Mouse (Mus musculus) layer of hippocampus, adult 2 months (tissue): Measurements from ENCODE around the gene Ager. TPM values are rescaled to one million over a fixed set of nuclear protein-coding genes. Genes with fewer than 3 reads are reported as not detected.

Source experiments
- DNase-seq, 2 experiments: peaks; one replicate each; pipeline ENCODE4 v3.0.0; 2022; ENCODE audit warnings: low spot score in 2 of 2
- H3K27ac ChIP-seq: fragments of 200-600 bp; 2 replicates; pipeline ENCODE4 v1.8.1; 2022
- H3K4me3 ChIP-seq: fragments of 200-600 bp; 2 replicates; pipeline ENCODE4 v1.8.1; 2022; ENCODE audit warnings: mild to moderate bottlenecking
- CTCF ChIP-seq: fragments of 200-600 bp; conservative IDR thresholded peaks from 2 replicates; pipeline ENCODE4 v1.8.1; 2022; ENCODE audit warnings: antibody characterized with exemption, mild to moderate bottlenecking, moderate library complexity
- long read RNA-seq, 2 experiments: library from polyadenylated mRNA; stranded (forward); transcript quantifications; one replicate each; pipeline ENCODE4 v2.0.0; 2021; ENCODE audit warnings: borderline mapping rate in 2 of 2
- total RNA-seq, 2 experiments: library from RNA; stranded (reverse); gene quantifications; 2 replicates each; pipeline ENCODE4 v1.2.3; 2021

Gene Ager
- under 1 TPM; 0.79 to 0.83 TPM for total RNA-seq
- long read RNA-seq, experiment 1, result 0 reads
- long read RNA-seq, experiment 2, result 0 reads

- DNase-seq, result no peak
- TF ChIP-seq CTCF, result no peak
- no peak within 1 kb of the TSS for H3K4me3 ChIP-seq
Measured at GRCm38 (mm10) chr17:34597566-34598095, at the start of gene Ager. Gene Ager (plus strand): TSS chr17:34597862.

DNA sequence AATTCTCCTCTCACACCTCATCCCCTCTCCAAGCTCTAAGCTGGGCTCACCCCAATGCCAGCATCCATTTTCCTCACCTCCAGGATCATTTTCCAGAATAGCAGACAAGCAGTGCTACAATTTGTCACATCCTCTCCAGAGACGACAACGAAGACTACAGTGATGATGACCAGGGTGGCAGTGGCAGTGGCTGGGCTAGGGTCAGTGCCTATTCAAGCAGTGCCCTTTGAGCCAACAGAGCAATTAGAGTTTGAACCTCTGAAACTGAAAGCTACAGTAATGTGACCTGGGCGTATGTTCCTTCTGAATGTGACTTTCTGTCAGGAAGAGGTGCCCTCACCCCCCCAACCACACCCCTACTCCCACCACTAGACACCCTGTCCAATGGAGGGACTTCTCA, 48.5 kb upstream of the Ager start:
- H3K4me3 ChIP-seq, result no peak overlapping the region
- TF ChIP-seq CTCF, result no peak
- no peak overlapping the region for H3K27ac ChIP-seq
- DNase-seq, result no peak

More at GRCm38 (mm10) chr17:34597566-34598095, at the start of gene Ager:
- H3K27ac ChIP-seq, result no peak within 1 kb of the TSS

DNA sequence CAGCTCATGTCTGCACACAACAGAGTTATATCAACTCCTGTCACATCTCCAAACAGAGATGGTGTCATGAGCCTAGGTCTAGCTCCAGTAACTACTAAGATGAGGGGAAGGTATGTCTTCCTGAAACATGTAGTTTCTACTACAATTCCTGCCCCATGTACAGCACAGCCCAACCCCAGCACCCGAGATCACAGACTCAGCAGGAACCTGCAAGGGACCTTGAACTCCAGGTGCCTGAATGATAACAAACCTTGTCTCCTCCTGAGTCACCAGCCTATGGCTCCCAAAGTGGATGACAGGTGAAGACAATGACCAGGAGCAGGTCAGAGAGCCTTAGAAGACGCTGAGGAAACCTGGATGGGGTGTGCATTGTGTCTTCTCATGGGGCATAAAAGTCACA, 47.8 kb upstream of the Ager start:
- H3K27ac ChIP-seq, result no peak overlapping the region
- H3K4me3 ChIP-seq, result no peak overlapping the region
- DNase-seq, result no peak
- no peak for TF ChIP-seq CTCF

GRCm38 (mm10) chr17:34555483-34555882, 42.2 kb upstream of the Ager start:
- peak; percentile 59 to 78 for DNase-seq
- no peak overlapping the region for H3K4me3 ChIP-seq
- TF ChIP-seq CTCF, result no peak; the same call in none of the 2 replicates
- H3K27ac ChIP-seq, result no peak overlapping the region

DNA sequence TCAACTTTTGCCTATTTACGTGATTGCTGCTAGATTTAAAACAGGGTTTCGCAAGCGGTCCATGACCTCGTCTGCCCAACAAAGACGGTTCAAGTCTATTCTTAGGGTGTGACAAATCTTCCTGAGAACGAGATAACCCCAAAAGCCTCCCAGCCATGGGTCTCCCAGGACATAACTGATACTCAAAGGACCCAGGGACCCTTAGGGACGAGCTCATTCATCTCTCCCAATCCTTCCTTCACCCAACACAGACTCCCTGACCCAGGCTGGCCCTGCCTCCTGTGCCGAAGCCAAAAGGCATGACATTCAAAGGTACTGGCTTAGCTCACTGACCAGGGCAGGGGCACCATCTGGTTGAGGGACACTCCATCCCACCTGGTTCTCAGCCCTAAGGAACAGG, 41.3 kb upstream of the Ager start:
- no peak for DNase-seq
- no peak overlapping the region for H3K4me3 ChIP-seq
- TF ChIP-seq CTCF, result no peak
- no peak overlapping the region for H3K27ac ChIP-seq

- Histone ChIP-seq H3K27ac (no peak overlapping the region), H3K4me3 (no peak overlapping the region)
- no peak for DNase-seq
- no peak for TF ChIP-seq CTCF
Measured at GRCm38 (mm10) chr17:34557411-34557810, 40.3 kb upstream of the Ager start.

DNA sequence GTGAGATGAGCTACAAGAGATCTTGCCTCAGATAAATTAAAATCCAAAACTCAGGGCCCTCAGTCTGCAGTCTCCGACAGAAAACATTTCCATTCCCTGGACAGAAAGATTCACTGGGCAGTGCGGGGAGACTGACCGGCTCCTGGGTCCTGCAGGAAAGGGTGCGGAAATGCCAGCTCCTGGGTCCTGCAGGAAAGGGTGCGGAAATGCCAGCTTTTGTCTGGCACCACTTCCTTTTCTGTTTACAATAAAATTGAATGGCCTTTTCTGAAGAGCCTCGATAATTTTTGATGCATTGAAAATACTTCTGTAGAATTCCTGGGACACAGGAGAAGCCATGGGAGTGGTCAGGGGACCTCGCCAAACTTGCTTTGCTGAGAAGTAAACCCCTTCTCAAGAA, 38.5 kb upstream of the Ager start:
- Histone ChIP-seq H3K27ac (no peak overlapping the region), H3K4me3 (no peak overlapping the region)
- TF ChIP-seq CTCF, result no peak
- DNase-seq, result no peak

GRCm38 (mm10) chr17:34559895-34560294, 37.8 kb upstream of the Ager start:
- no peak for DNase-seq

GRCm38 (mm10) chr17:34560438-34560837, 37.2 kb upstream of the Ager start:
- DNase-seq, result no peak
- no peak overlapping the region for H3K4me3 ChIP-seq
- H3K27ac ChIP-seq, result no peak overlapping the region
- TF ChIP-seq CTCF, result peak; percentile 18; the same call in 1 of the 2 replicates

More at GRCm38 (mm10) chr17:34559895-34560294, 37.8 kb upstream of the Ager start:
- no peak overlapping the region for H3K4me3 ChIP-seq
- no peak overlapping the region for H3K27ac ChIP-seq
- TF ChIP-seq CTCF, result 0 out of 2 replicates have a peak, but pooled peaks have one; percentile 3

DNA sequence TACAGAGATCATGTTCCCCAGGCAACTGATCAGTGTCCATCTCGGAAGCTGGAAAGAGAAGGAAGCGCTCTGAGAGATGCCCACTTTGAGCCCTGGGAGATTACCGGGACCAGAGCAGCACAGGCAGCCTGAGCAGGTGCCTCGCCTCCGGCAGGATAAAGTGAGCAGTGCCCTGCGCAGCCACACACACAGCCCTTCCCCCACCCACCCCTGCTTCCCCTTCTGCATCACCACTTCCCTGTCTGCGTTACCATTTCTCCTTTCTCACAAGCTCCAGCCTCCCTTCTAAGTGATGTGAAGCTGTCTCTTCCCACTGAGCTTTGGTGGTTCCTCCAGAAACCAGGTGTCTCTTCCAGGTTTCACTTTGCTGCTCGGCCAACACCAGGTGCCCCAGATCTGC, 36.5 kb upstream of the Ager start:
- no peak for TF ChIP-seq CTCF
- no peak for DNase-seq
- no peak overlapping the region for H3K27ac ChIP-seq
- no peak overlapping the region for H3K4me3 ChIP-seq

- Histone ChIP-seq H3K27ac (no peak overlapping the region), H3K4me3 (no peak overlapping the region)
- TF ChIP-seq CTCF, result no peak
- no peak for DNase-seq
Measured at GRCm38 (mm10) chr17:34562595-34562994, 35.1 kb upstream of the Ager start.

DNA sequence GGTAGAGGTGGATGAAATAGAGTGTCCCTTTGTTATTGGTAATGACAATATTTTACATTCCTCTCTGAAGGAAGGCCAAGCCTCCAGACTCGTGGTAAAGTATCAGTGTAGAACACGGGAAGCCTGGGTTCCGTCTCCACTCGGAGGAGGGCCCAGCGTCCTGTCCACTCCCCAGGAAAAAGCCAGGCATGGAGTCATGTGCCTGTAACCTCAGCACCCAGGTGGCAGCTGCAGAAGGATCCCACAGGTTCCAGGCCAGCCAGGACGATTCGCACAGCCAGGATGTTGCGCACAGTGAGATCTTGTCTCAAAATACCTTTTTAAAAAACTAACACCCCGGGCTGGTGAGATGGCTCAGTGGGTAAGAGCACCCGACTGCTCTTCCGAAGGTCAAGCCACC, 34.3 kb upstream of the Ager start:
- Histone ChIP-seq H3K27ac (no peak overlapping the region), H3K4me3 (no peak overlapping the region)
- TF ChIP-seq CTCF, result no peak
- no peak for DNase-seq

DNA sequence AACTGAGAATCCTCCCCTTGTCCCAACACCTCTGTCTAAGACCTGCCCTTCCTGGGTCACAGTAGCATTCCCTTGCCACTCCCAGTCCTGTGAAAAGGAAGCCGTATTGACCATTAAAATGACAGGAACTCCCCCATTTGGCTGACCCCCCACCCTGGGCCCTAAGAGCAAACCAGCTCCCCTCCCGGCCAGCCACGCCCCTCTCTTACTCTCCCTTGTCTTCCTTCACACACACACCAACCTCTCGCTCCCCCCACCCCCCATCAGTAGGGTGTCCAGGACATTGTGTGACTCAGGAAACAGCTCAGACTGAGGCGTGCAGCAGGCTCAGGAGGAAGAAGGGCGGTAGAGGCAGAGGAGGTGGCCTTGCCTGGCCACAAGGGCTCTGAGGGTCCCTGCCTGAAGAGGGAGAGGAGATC, 33.6 kb upstream of the Ager start, which contains the start of gene Notch4:
Notch4 (plus strand) TSS at position 266 of the 419 bp plus-strand sequence.
- DNase-seq, result no peak
- H3K27ac ChIP-seq, result peak within 1 kb of the TSS; percentile 80
- peak within 1 kb of the TSS; percentile 36 for H3K4me3 ChIP-seq
- no peak for TF ChIP-seq CTCF

- TF ChIP-seq CTCF, result no peak
- no peak for DNase-seq
- peak overlapping the region; percentile 36 for H3K4me3 ChIP-seq
- peak overlapping the region; percentile 80 for H3K27ac ChIP-seq
Measured at GRCm38 (mm10) chr17:34564796-34565195, 32.9 kb upstream of the Ager start.
